ENCODE assay signal across 8 mouse cellular contexts in genomic region chr9:9083441-9083840, GRCm38 (mm10).
DNase-seq lines count a peak whose midpoint lies in the region; ATAC-seq and TF ChIP-seq lines count a peak whose summit lies in the region.

No protein-coding gene starts in this region.

- H3K27me3 ChIP-seq in hindbrain, embryonic 16.5 days (replicated peaks; ENCODE audit: control insufficient read depth, insufficient read depth, low read length) = no peaks in the 10 kb centered on the region

- intact Hi-C loops in heart, postnatal 36 days (cut with DNase I) = loop anchor here (1.0 to 10.0 kb wide), 2 partner anchors 151 to 291 kb away; partner anchors contain the start of gene Arhgap42

- peak; percentile 31 for DNase-seq in embryo, embryonic 10 days (ENCODE audit: low spot score)
- DNase-seq in embryo, embryonic 10.5 days (ENCODE audit: low spot score) = no peak
- no peak for DNase-seq in lung, adult 2 months
- DNase-seq in lung, postnatal 25 days (ENCODE audit: low spot score) = no peak
- DNase-seq in heart, postnatal 36 days = peak; percentile 18 to 29
- DNase-seq in lung, postnatal 10 days = peak; percentile 7
- no peak for DNase-seq in cerebellum, postnatal 25 days

- no peak overlapping the region for H3K9ac ChIP-seq in hindbrain, embryonic 16.5 days (ENCODE audit: low read depth, low read length)

- no peak overlapping the region for H3K27ac ChIP-seq in hindbrain, embryonic 16.5 days (ENCODE audit: low read depth, low read length)

- peak; percentile 42; the same call in 1 of the 2 replicates for TF ChIP-seq CTCF in lung, adult 2 months (IDR thresholded peaks at IDR 0.05; ENCODE audit: insufficient read depth, low read length)

- H3K4me1 ChIP-seq in lung, adult 2 months (ENCODE audit: control insufficient read depth, insufficient read depth, low read length) = no peaks in the 10 kb centered on the region
- H3K4me1 ChIP-seq in hindbrain, embryonic 16.5 days (ENCODE audit: control insufficient read depth, insufficient read depth, low read depth, low read length) = no peaks in the 10 kb centered on the region

- no peak overlapping the region for H3K4me2 ChIP-seq in hindbrain, embryonic 16.5 days (ENCODE audit: low read length)

- H3K9me3 ChIP-seq in hindbrain, embryonic 16.5 days (ENCODE audit: control insufficient read depth, low read length) = no peaks in the 10 kb centered on the region

- H3K36me3 ChIP-seq in hindbrain, embryonic 16.5 days (ENCODE audit: control insufficient read depth, insufficient read depth, low read length) = no peaks in the 10 kb centered on the region

- H3K4me3 ChIP-seq in lung, adult 2 months (replicated peaks; ENCODE audit: extremely low read depth, low read depth, low read length) = no peak overlapping the region
- no peak overlapping the region for H3K4me3 ChIP-seq in hindbrain, embryonic 16.5 days (ENCODE audit: low read length)

- WGBS in lung, adult 2 months = 74% methylated on average over 2 of the region's 2 CpGs
- WGBS in hindbrain, embryonic 16.5 days = 85% methylated on average over 2 of the region's 2 CpGs

- no peak for ATAC-seq in hindbrain, embryonic 16.5 days

- TF ChIP-seq POLR2A in lung, adult 2 months (IDR thresholded peaks at IDR 0.05; ENCODE audit: borderline replicate concordance, extremely low read depth, low read depth, low read length) = no peak

Comparison
In these comparisons a context has a peak if more than half of its experiments do, and no peak if none do; other contexts are left out.
1. DNase-seq: peak in embryo, embryonic 10 days (single experiment), heart, postnatal 36 days (2 of 2) and lung, postnatal 10 days (single experiment); none in embryo, embryonic 10.5 days (single experiment), lung, adult 2 months (single experiment), lung, postnatal 25 days (single experiment) and cerebellum, postnatal 25 days (0 of 2).